Mouse (Mus musculus): ENCODE measurements around the gene Cltc. TPM values are rescaled to one million over a fixed set of nuclear protein-coding genes. Genes with fewer than 3 reads are reported as not detected.

Cltc gene
- total and polyA plus RNA-seq, 3 experiments, result 81.1 to 440 (median 256) TPM

GRCm38 (mm10) chr11:86646136-86646834, 111.1 kb downstream of the Cltc start:
- no peak for DNase-seq

GRCm38 (mm10) chr11:86644553-86644952, 112.8 kb downstream of the Cltc start:
- DNase-seq, result no peak

Other genes starting within 250 kb of the Cltc start
- 10 to 100 TPM; 38.1 to 39.8 TPM for gene Rps6kb1, start 212.8 kb downstream of the Cltc start, total RNA-seq (2021)
- 3.3 and 4.0 TPM in 2 replicates for gene Rps6kb1, start 212.8 kb downstream of the Cltc start, polyA plus RNA-seq (2012; rRNA removed)
- gene Tubd1, start 212.6 kb downstream of the Cltc start, total RNA-seq (2021), result 1 to 10 TPM; 6.6 to 8.1 TPM
- 1.2 and 1.7 TPM in 2 replicates for gene Tubd1, start 212.6 kb downstream of the Cltc start, polyA plus RNA-seq (2012; rRNA removed)
- gene Vmp1, start 73.7 kb downstream of the Cltc start, total RNA-seq (2021), result 100 to 1,000 TPM; 124 to 139 TPM
- gene Vmp1, start 73.7 kb downstream of the Cltc start, polyA plus RNA-seq (2012; rRNA removed), result 12.9 and 18.3 TPM in 2 replicates
- 10 to 100 TPM; 11.7 to 17.4 TPM for gene Ptrh2, start 73.6 kb downstream of the Cltc start, total RNA-seq (2021)
- 3.0 and 6.2 TPM in 2 replicates for gene Ptrh2, start 73.6 kb downstream of the Cltc start, polyA plus RNA-seq (2012; rRNA removed)
- 10 to 100 TPM; 29.3 to 33.2 TPM for gene Dhx40, start 50.2 kb upstream of the Cltc start, total RNA-seq (2021)
- gene Dhx40, start 50.2 kb upstream of the Cltc start, polyA plus RNA-seq (2012; rRNA removed), result 2.4 and 3.1 TPM in 2 replicates
- gene Ypel2, start 236.1 kb upstream of the Cltc start, total RNA-seq (2021), result 10 to 100 TPM; 21.6 to 32.2 TPM
- gene Ypel2, start 236.1 kb upstream of the Cltc start, polyA plus RNA-seq (2012; rRNA removed), result 13.1 and 16.2 TPM in 2 replicates

Measured in adrenal gland, adult 2 months (tissue).